Mouse (Mus musculus) MEL (cell line): ENCODE results near the gene Pcsk5. TPM values are rescaled to one million over a fixed set of nuclear protein-coding genes. Genes with fewer than 3 reads are reported as not detected.

Experiments
- DNase-seq: peaks from one replicate; pipeline ENCODE4 v3.0.0; 2011; ENCODE audit warnings: low read depth, low spot score
- H3K27ac ChIP-seq: 2 replicates; pipeline ENCODE4 v1.5.1; 2012; ENCODE audit warnings: low read depth, mild to moderate bottlenecking, control low read depth, low read length, moderate library complexity; ENCODE audit not compliant: control insufficient read depth
- H3K27me3 ChIP-seq, 2 experiments: fragments of 150-350 bp in 1 of 2; sonication (generic) in 1 of 2; 2 replicates each; pipeline ENCODE4 v1.6.1; 2012; ENCODE audit warnings: low read length in 2 of 2, mild to moderate bottlenecking in 2 of 2, improper control_type of control experiment in 1 of 2, moderate library complexity in 1 of 2; ENCODE audit not compliant: insufficient read depth in 2 of 2, control insufficient read depth in 1 of 2
- H3K36me3 ChIP-seq, 2 experiments: 2 replicates each; pipeline ENCODE4 v1.6.1; 2012 to 2014; ENCODE audit warnings: low read length in 2 of 2, improper control_type of control experiment in 1 of 2, inconsistent platforms in 1 of 2, mild to moderate bottlenecking in 1 of 2; ENCODE audit not compliant: insufficient read depth in 2 of 2, control insufficient read depth in 1 of 2
- H3K4me1 ChIP-seq, 2 experiments: fragments of 150-350 bp in 1 of 2; sonication (generic) in 1 of 2; 2 replicates each; pipeline ENCODE4 v1.6.1; 2012; ENCODE audit warnings: low read length in 2 of 2, improper control_type of control experiment in 1 of 2, mild to moderate bottlenecking in 1 of 2; ENCODE audit not compliant: insufficient read depth in 2 of 2, control insufficient read depth in 1 of 2
- H3K4me3 ChIP-seq, 2 experiments: fragments of 150-350 bp in 1 of 2; sonication (generic) in 1 of 2; 2 replicates each; pipeline ENCODE4 v1.5.1; 2012; ENCODE audit warnings: low read depth in 2 of 2, low read length in 2 of 2, mild to moderate bottlenecking in 2 of 2, moderate library complexity in 2 of 2, control low read depth in 1 of 2, improper control_type of control experiment in 1 of 2; ENCODE audit not compliant: control insufficient read depth in 1 of 2, insufficient read depth in 1 of 2
- H3K79me2 ChIP-seq: 2 replicates; pipeline ENCODE4 v1.6.1; 2012; ENCODE audit warnings: mild to moderate bottlenecking, low read length, moderate library complexity; ENCODE audit not compliant: control insufficient read depth, poor library complexity, insufficient read depth
- H3K9ac ChIP-seq: 2 replicates; pipeline ENCODE4 v1.6.1; 2012; ENCODE audit warnings: low read depth, mild to moderate bottlenecking, control low read depth, low read length, moderate library complexity; ENCODE audit not compliant: control insufficient read depth, poor library complexity, severe bottlenecking
- H3K9me3 ChIP-seq: fragments of 150-350 bp; sonication (generic); replicated peaks from 2 replicates; pipeline ENCODE4 v1.6.1; 2012; ENCODE audit warnings: mild to moderate bottlenecking, low read length, improper control_type of control experiment, moderate library complexity; ENCODE audit not compliant: insufficient read depth
- BHLHE40 ChIP-seq: IDR thresholded peaks from 2 replicates; pipeline ENCODE4 v1.6.1; 2012; ENCODE audit warnings: low read depth, mild to moderate bottlenecking, inconsistent platforms, low read length, improper control_type of control experiment, borderline replicate concordance
- CTCF ChIP-seq, 3 experiments: IDR thresholded peaks in 2 of 3; conservative IDR thresholded peaks in 1 of 3; 2 replicates each; pipeline ENCODE4 v1.5.1; 2011 to 2012; ENCODE audit warnings: low read length in 3 of 3, low read depth in 2 of 3, mild to moderate bottlenecking in 2 of 3, improper control_type of control experiment in 1 of 3, inconsistent platforms in 1 of 3, mixed read lengths in 1 of 3, moderate library complexity in 1 of 3; ENCODE audit not compliant: control insufficient read depth in 1 of 3, insufficient read depth in 1 of 3, poor library complexity in 1 of 3, severe bottlenecking in 1 of 3
- ELF1 ChIP-seq: IDR thresholded peaks from 2 replicates; pipeline ENCODE4 v1.6.1; 2014; ENCODE audit warnings: low read depth, mild to moderate bottlenecking, inconsistent platforms, low read length, improper control_type of control experiment, moderate library complexity
- GABPA ChIP-seq: IDR thresholded peaks from 2 replicates; pipeline ENCODE4 v1.6.1; 2012; ENCODE audit warnings: low read depth, mild to moderate bottlenecking, inconsistent platforms, low read length, improper control_type of control experiment, moderate library complexity
- GATA1 ChIP-seq: IDR thresholded peaks from 2 replicates; pipeline ENCODE4 v1.6.1; 2011; ENCODE audit warnings: low read depth, low read length, improper control_type of control experiment
- HCFC1 ChIP-seq: IDR thresholded peaks from 2 replicates; pipeline ENCODE4 v1.6.1; 2012; ENCODE audit warnings: low read depth, mild to moderate bottlenecking, inconsistent platforms, low read length, improper control_type of control experiment, moderate library complexity
- KAT2A ChIP-seq: conservative IDR thresholded peaks from 2 replicates; pipeline ENCODE4 v1.6.1; 2012; ENCODE audit warnings: low read depth, low read length, improper control_type of control experiment, inconsistent platforms
- MAX ChIP-seq: IDR thresholded peaks from 2 replicates; pipeline ENCODE4 v1.6.1; 2011; ENCODE audit warnings: low read length, improper control_type of control experiment
- MAZ ChIP-seq: IDR thresholded peaks from 2 replicates; pipeline ENCODE4 v1.6.1; 2012; ENCODE audit warnings: low read depth, mild to moderate bottlenecking, inconsistent platforms, low read length, improper control_type of control experiment
- MEF2A ChIP-seq: IDR thresholded peaks from 2 replicates; pipeline ENCODE4 v1.6.1; 2014; ENCODE audit warnings: low read depth, mild to moderate bottlenecking, inconsistent platforms, low read length, improper control_type of control experiment; ENCODE audit not compliant: poor library complexity, insufficient replicate concordance, severe bottlenecking; ENCODE audit errors: extremely low read depth
- MYB ChIP-seq: IDR thresholded peaks from 2 replicates; pipeline ENCODE4 v1.6.1; 2011; ENCODE audit warnings: mild to moderate bottlenecking, low read depth, low read length, improper control_type of control experiment
- NELFE ChIP-seq: IDR thresholded peaks from 2 replicates; pipeline ENCODE4 v1.6.1; 2011; ENCODE audit warnings: low read depth, low read length, improper control_type of control experiment
- NRF1 ChIP-seq: IDR thresholded peaks from 2 replicates; pipeline ENCODE4 v1.6.1; 2014; ENCODE audit warnings: low read depth, mild to moderate bottlenecking, inconsistent platforms, low read length, improper control_type of control experiment, moderate library complexity; ENCODE audit not compliant: poor library complexity, insufficient read depth, severe bottlenecking
- POLR2A ChIP-seq, 2 experiments: IDR thresholded peaks; 2 replicates each; pipeline ENCODE4 v1.6.1; 2011 to 2012; ENCODE audit warnings: low read length in 2 of 2, mild to moderate bottlenecking in 2 of 2, control low read depth in 1 of 2, improper control_type of control experiment in 1 of 2, low read depth in 1 of 2, moderate library complexity in 1 of 2; ENCODE audit not compliant: control insufficient read depth in 1 of 2, insufficient read depth in 1 of 2, poor library complexity in 1 of 2
- POLR2AphosphoS2 ChIP-seq: IDR thresholded peaks from 2 replicates; pipeline ENCODE4 v1.6.1; 2011; ENCODE audit warnings: low read length, improper control_type of control experiment
- RAD21 ChIP-seq: IDR thresholded peaks from 2 replicates; pipeline ENCODE4 v1.6.1; 2011; ENCODE audit warnings: mild to moderate bottlenecking, low read depth, low read length, improper control_type of control experiment
- RCOR1 ChIP-seq: IDR thresholded peaks from 2 replicates; pipeline ENCODE4 v1.6.1; 2012; ENCODE audit warnings: low read depth, mild to moderate bottlenecking, inconsistent platforms, low read length, improper control_type of control experiment
- SMC3 ChIP-seq: IDR thresholded peaks from 2 replicates; pipeline ENCODE4 v1.6.1; 2011; ENCODE audit warnings: low read depth, low read length, improper control_type of control experiment
- TBP ChIP-seq: IDR thresholded peaks from 2 replicates; pipeline ENCODE4 v1.8.0; 2011; ENCODE audit warnings: low read depth, low read length, improper control_type of control experiment
- USF1 ChIP-seq: IDR thresholded peaks from 2 replicates; pipeline ENCODE4 v1.6.1; 2014; ENCODE audit warnings: low read depth, mild to moderate bottlenecking, inconsistent platforms, low read length, improper control_type of control experiment, moderate library complexity
- USF2 ChIP-seq, 2 experiments: IDR thresholded peaks; 2 replicates each; pipeline ENCODE4 v1.6.1; 2011 to 2012; ENCODE audit warnings: improper control_type of control experiment in 2 of 2, low read length in 2 of 2, borderline replicate concordance in 1 of 2, inconsistent platforms in 1 of 2, low read depth in 1 of 2, mild to moderate bottlenecking in 1 of 2; ENCODE audit not compliant: insufficient read depth in 1 of 2
- ZC3H11A ChIP-seq: IDR thresholded peaks from 2 replicates; pipeline ENCODE4 v1.6.1; 2012; ENCODE audit warnings: low read depth, mild to moderate bottlenecking, inconsistent platforms, low read length, improper control_type of control experiment
- ZKSCAN1 ChIP-seq: IDR thresholded peaks from 2 replicates; pipeline ENCODE4 v1.6.1; 2012; ENCODE audit warnings: low read depth, mild to moderate bottlenecking, inconsistent platforms, low read length, improper control_type of control experiment, moderate library complexity
- ZMIZ1 ChIP-seq: IDR thresholded peaks from 2 replicates; pipeline ENCODE4 v1.6.1; 2012; ENCODE audit warnings: low read depth, mild to moderate bottlenecking, inconsistent platforms, low read length, improper control_type of control experiment, moderate library complexity
- polyA plus RNA-seq, 2 experiments: library from polyadenylated mRNA; stranded (reverse) in 1 of 2; unstranded in 1 of 2; fragments of >175 nt in 1 of 2; fragments of >200 nt in 1 of 2; gene quantifications; 2 replicates each; pipeline versions ENCODE4 v1.2.1 to v1.2.4; 2012; ENCODE audit warnings: low replicate concordance in 2 of 2, low read depth in 1 of 2; ENCODE audit not compliant: insufficient read length in 2 of 2, insufficient read depth in 1 of 2, missing spikeins in 1 of 2
- total RNA-seq: library from RNA; depleted of rRNA; stranded (reverse); fragments of 300-350 nt; gene quantifications from 2 replicates; pipeline ENCODE4 v1.2.3, GENCODE M21; 2012

Pcsk5 gene
- total and polyA plus RNA-seq, 3 experiments: not detected

DNA sequence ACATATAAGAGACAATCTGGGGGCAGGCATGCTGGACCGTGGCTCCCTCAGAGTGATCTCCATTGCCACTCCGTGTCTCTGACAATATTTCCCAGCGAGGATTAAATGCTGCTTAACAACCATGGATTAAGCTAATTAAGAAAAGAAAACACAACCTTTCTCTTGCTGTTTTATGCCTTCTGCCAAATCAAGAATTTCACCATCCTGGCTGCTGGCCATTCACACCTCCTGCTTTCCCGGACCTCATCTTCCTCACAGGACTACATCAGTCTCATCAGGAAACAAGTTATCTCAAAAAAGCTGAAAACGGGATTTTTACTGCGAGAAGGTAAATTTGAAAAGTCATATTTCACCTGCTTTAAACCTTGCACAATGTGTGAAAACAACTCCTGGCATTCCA, 175.2 kb downstream of the Pcsk5 start:
- H3K36me3 ChIP-seq: no peaks in the 10 kb centered on the region
- no peaks in the 10 kb centered on the region for H3K9me3 ChIP-seq
- no peak overlapping the region for H3K27ac ChIP-seq
- no peaks in the 10 kb centered on the region for H3K4me1 ChIP-seq
- TF ChIP-seq ZMIZ1 (no peak), TBP (no peak), NRF1 (no peak)
- H3K4me3 ChIP-seq: no peak overlapping the region
- DNase-seq: no peak
- H3K79me2 ChIP-seq: no peaks in the 10 kb centered on the region
- no peaks in the 10 kb centered on the region for H3K27me3 ChIP-seq
- H3K9ac ChIP-seq: no peak overlapping the region

DNA sequence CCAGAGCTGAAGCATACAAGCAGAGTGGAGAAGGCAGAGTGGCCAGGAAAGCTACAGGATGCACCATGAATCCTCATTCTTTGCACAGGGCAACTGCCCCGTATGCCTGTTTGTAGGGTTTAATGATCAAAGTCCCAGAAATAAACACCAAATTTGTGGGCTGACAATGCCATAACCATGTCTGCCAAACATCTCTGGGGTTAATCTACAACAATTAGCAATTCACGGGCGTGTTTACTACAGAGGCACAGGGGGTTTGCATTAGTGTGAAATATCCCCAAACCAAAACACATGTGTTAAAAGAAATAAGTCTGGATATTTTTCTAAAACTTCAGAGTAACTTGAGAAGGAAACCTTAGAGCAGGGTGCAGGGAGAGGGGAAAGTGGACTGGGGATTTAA, 178.1 kb downstream of the Pcsk5 start:
- TF ChIP-seq GATA1: no peak
- no peak for TF ChIP-seq RAD21
- TF ChIP-seq ZMIZ1: no peak
- TF ChIP-seq HCFC1: no peak
- TF ChIP-seq MYB: no peak
- no peak for TF ChIP-seq MAZ
- no peak for TF ChIP-seq SMC3
- no peak for TF ChIP-seq USF1
- TF ChIP-seq USF2 (IDR thresholded peaks at IDR 0.05; ENCODE audit: borderline replicate concordance in 1 of 2, insufficient read depth in 1 of 2, low read depth in 1 of 2, low read length in 2 of 2): no peak
- TF ChIP-seq KAT2A: no peak
- no peaks in the 10 kb centered on the region for H3K79me2 ChIP-seq
- no peak overlapping the region for H3K27ac ChIP-seq
- no peaks in the 10 kb centered on the region for H3K27me3 ChIP-seq
- H3K4me1 ChIP-seq: no peaks in the 10 kb centered on the region
- H3K9ac ChIP-seq: no peak overlapping the region
- DNase-seq: no peak
- H3K36me3 ChIP-seq: no peaks in the 10 kb centered on the region
- no peak overlapping the region for H3K4me3 ChIP-seq
- H3K9me3 ChIP-seq: no peaks in the 10 kb centered on the region

GRCm38 (mm10) chr19:17650831-17651502, 186.5 kb downstream of the Pcsk5 start:
- Histone ChIP-seq H3K79me2 (no peaks in the 10 kb centered on the region), H3K27me3 (no peaks in the 10 kb centered on the region), H3K9me3 (no peaks in the 10 kb centered on the region), H3K4me1 (no peaks in the 10 kb centered on the region), H3K36me3 (no peaks in the 10 kb centered on the region), H3K4me3 (no peak overlapping the region), H3K27ac (no peak overlapping the region), H3K9ac (no peak overlapping the region)
- no peak for DNase-seq
- no peak for TF ChIP-seq ZKSCAN1
- no peak for TF ChIP-seq ELF1
- TF ChIP-seq BHLHE40: no peak
- TF ChIP-seq ZC3H11A: no peak
- TF ChIP-seq RAD21: no peak
- no peak for TF ChIP-seq MAX
- no peak for TF ChIP-seq MEF2A
- no peak for TF ChIP-seq RCOR1
- no peak for TF ChIP-seq CTCF (IDR thresholded peaks at IDR 0.05 in 2 of 3, conservative IDR thresholded peaks at IDR 0.05 in 1 of 3; ENCODE audit: control insufficient read depth in 1 of 3, insufficient read depth in 1 of 3, low read depth in 2 of 3, low read length in 3 of 3, poor library complexity in 1 of 3, severe bottlenecking in 1 of 3)
- TF ChIP-seq TBP: no peak
- no peak for TF ChIP-seq NRF1
- TF ChIP-seq KAT2A: no peak
- TF ChIP-seq NELFE: no peak
- no peak for TF ChIP-seq POLR2A (IDR thresholded peaks at IDR 0.05; ENCODE audit: control insufficient read depth in 1 of 2, insufficient read depth in 1 of 2, low read depth in 1 of 2, low read length in 2 of 2, poor library complexity in 1 of 2)
- TF ChIP-seq GABPA: no peak
- no peak for TF ChIP-seq SMC3
- TF ChIP-seq POLR2AphosphoS2: no peak
- TF ChIP-seq ZMIZ1: no peak
- TF ChIP-seq USF1: no peak
